Mouse (Mus musculus) embryo, embryonic 10.5 days (tissue): ENCODE data around the gene Tmem221.

Source experiments
- DNase-seq: peaks from one replicate; pipeline ENCODE4 v3.0.0-alpha.2; 2015; ENCODE audit warnings: low spot score

Gene Tmem221

GRCm38 (mm10) chr8:71558071-71558957, at the start of gene Tmem221:
Gene Tmem221, minus strand, starts transcription at chr8:71558871.
- DNase-seq = no peak

GRCm38 (mm10) chr8:71604021-71604420, 45.4 kb upstream of the Tmem221 start:
- no peak for DNase-seq

- DNase-seq = peak; percentile 78
Observed at GRCm38 (mm10) chr8:71602666-71603334, 44.1 kb upstream of the Tmem221 start.

- DNase-seq = peak; percentile 22
Observed at GRCm38 (mm10) chr8:71601939-71602665, 43.4 kb upstream of the Tmem221 start.

GRCm38 (mm10) chr8:71598841-71599240, 40.2 kb upstream of the Tmem221 start:
- DNase-seq = no peak

GRCm38 (mm10) chr8:71598375-71598774, 39.7 kb upstream of the Tmem221 start:
- no peak for DNase-seq

GRCm38 (mm10) chr8:71597451-71597850, 38.8 kb upstream of the Tmem221 start, which contains the start of gene Fam129c:
Gene Fam129c, plus strand, starts transcription at chr8:71597648.
- DNase-seq = no peak

- no peak for DNase-seq
Observed at GRCm38 (mm10) chr8:71596798-71597197, 38.1 kb upstream of the Tmem221 start.

GRCm38 (mm10) chr8:71596384-71596783, 37.7 kb upstream of the Tmem221 start:
- no peak for DNase-seq

- peak; percentile 85 for DNase-seq
Observed at GRCm38 (mm10) chr8:71595862-71596261, 37.2 kb upstream of the Tmem221 start.

GRCm38 (mm10) chr8:71594324-71594722, 35.7 kb upstream of the Tmem221 start:
- DNase-seq = no peak

GRCm38 (mm10) chr8:71593556-71594323, 35.1 kb upstream of the Tmem221 start:
- DNase-seq = no peak

- DNase-seq = no peak
Observed at GRCm38 (mm10) chr8:71592374-71593170, 33.9 kb upstream of the Tmem221 start.

GRCm38 (mm10) chr8:71591471-71592373, 33.1 kb upstream of the Tmem221 start, which contains the start of gene Pgls:
Gene Pgls, plus strand, starts transcription at chr8:71592176.
- DNase-seq = peak; percentile 97

- DNase-seq = no peak
Observed at GRCm38 (mm10) chr8:71591017-71591416, 32.3 kb upstream of the Tmem221 start.

GRCm38 (mm10) chr8:71588762-71589161, 30.1 kb upstream of the Tmem221 start:
- no peak for DNase-seq

- DNase-seq = peak; percentile 67
Observed at GRCm38 (mm10) chr8:71586891-71587290, 28.2 kb upstream of the Tmem221 start.

- DNase-seq = no peak
Observed at GRCm38 (mm10) chr8:71580201-71580600, 21.5 kb upstream of the Tmem221 start.

- no peak for DNase-seq
Observed at GRCm38 (mm10) chr8:71579476-71579875, 20.8 kb upstream of the Tmem221 start.

- no peak for DNase-seq
Observed at GRCm38 (mm10) chr8:71579009-71579408, 20.3 kb upstream of the Tmem221 start.
